ENCODE assay signal across 9 mouse cellular contexts in genomic region chr14:34574068-34574467, GRCm38 (mm10). TPM values are rescaled to one million over a fixed set of nuclear protein-coding genes. Genes with fewer than 3 reads are reported as not detected.
DNase-seq lines count a peak whose midpoint lies in the region; ATAC-seq and TF ChIP-seq lines count a peak whose summit lies in the region.
"Had no signal": no experiment of that assay in that cellular context is flagged by ENCODE, and none has a peak within 500 bp of the region (broad histone marks: within the 10 kb centered on the region; RNA-seq: fewer than 3 reads in every experiment).

No protein-coding gene starts in this region.

- 68% methylated on average over 2 of the region's 2 CpGs for WGBS in kidney, embryonic 15.5 days
- WGBS in bone marrow, adult 2 months: 71% methylated on average over 2 of the region's 2 CpGs
- WGBS in heart, embryonic 15.5 days: 35% methylated on average over 2 of the region's 2 CpGs
- 68% methylated on average over 2 of the region's 2 CpGs for WGBS in liver, postnatal 0 days (ENCODE audit: insufficient replicate concordance)

- H3K9ac ChIP-seq in kidney, embryonic 15.5 days: no peak overlapping the region
- peak overlapping the region; percentile 39; the same call in 1 of the 2 replicates for H3K9ac ChIP-seq in heart, embryonic 15.5 days
- no peak overlapping the region for H3K9ac ChIP-seq in liver, postnatal 0 days (replicated peaks)
- H3K9ac ChIP-seq: forebrain, embryonic 12.5 days had no signal

- no peak overlapping the region for H3K4me2 ChIP-seq in kidney, embryonic 15.5 days
- no peak overlapping the region for H3K4me2 ChIP-seq in heart, embryonic 15.5 days
- no peak overlapping the region for H3K4me2 ChIP-seq in liver, postnatal 0 days (ENCODE audit: low read depth, low read length)
- H3K4me2 ChIP-seq: forebrain, embryonic 12.5 days had no signal

- H3K4me3 ChIP-seq in kidney, embryonic 15.5 days (replicated peaks): no peak overlapping the region
- H3K4me3 ChIP-seq in bone marrow, adult 2 months (replicated peaks; ENCODE audit: control insufficient read depth, low read depth, low read length): no peak overlapping the region
- H3K4me3 ChIP-seq in heart, embryonic 15.5 days: no peak overlapping the region
- no peak overlapping the region for H3K4me3 ChIP-seq in liver, postnatal 0 days (ENCODE audit: low read depth, low read length)
- H3K4me3 ChIP-seq: forebrain, embryonic 12.5 days had no signal

- H3K36me3 ChIP-seq in kidney, embryonic 15.5 days: no peaks in the 10 kb centered on the region
- peaks cover 43% of the 10 kb centered on the region for H3K36me3 ChIP-seq in heart, embryonic 15.5 days
- no peaks in the 10 kb centered on the region for H3K36me3 ChIP-seq in liver, postnatal 0 days (replicated peaks; ENCODE audit: insufficient read depth, low read length)
- H3K36me3 ChIP-seq: forebrain, embryonic 12.5 days had no signal

- peaks cover 14% of the 10 kb centered on the region for H3K4me1 ChIP-seq in kidney, embryonic 15.5 days
- H3K4me1 ChIP-seq in bone marrow, adult 2 months (ENCODE audit: control insufficient read depth, insufficient read depth, low read length): no peaks in the 10 kb centered on the region
- peaks cover 91% of the 10 kb centered on the region for H3K4me1 ChIP-seq in heart, embryonic 15.5 days (replicated peaks)
- no peaks in the 10 kb centered on the region for H3K4me1 ChIP-seq in liver, postnatal 0 days (ENCODE audit: insufficient read depth)

- TF ChIP-seq EP300 in liver, postnatal 0 days (IDR thresholded peaks at IDR 0.05; ENCODE audit: low read depth): no peak

- no peak for TF ChIP-seq POLR2A in bone marrow, adult 2 months (IDR thresholded peaks at IDR 0.05; ENCODE audit: borderline replicate concordance, control insufficient read depth, low read depth, low read length)

- DNase-seq in kidney, adult 11 months: peak; percentile 39
- DNase-seq in liver, postnatal 0 days: no peak
- no peak for DNase-seq in spleen, postnatal 36 days (ENCODE audit: low spot score in 2 of 2)
- DNase-seq in cerebellum, adult 9-10 months: no peak
- no peak for DNase-seq in cerebellum, adult 11-12 months

- no peaks in the 10 kb centered on the region for H3K9me3 ChIP-seq in kidney, embryonic 15.5 days (replicated peaks)
- no peaks in the 10 kb centered on the region for H3K9me3 ChIP-seq in heart, embryonic 15.5 days (replicated peaks)
- H3K9me3 ChIP-seq in liver, postnatal 0 days (ENCODE audit: low read length): no peaks in the 10 kb centered on the region
- H3K9me3 ChIP-seq: forebrain, embryonic 12.5 days had no signal

- peak; percentile 7; the same call in 1 of the 2 replicates for TF ChIP-seq CTCF in bone marrow, adult 2 months (IDR thresholded peaks at IDR 0.05; ENCODE audit: control insufficient read depth, insufficient read depth, low read length)
- TF ChIP-seq CTCF in liver, postnatal 0 days (IDR thresholded peaks at IDR 0.05; ENCODE audit: low read depth): 0 out of 2 replicates have a peak, but pooled peaks have one; percentile 37

- no peak for ATAC-seq in kidney, embryonic 15.5 days (replicated peaks; ENCODE audit: low FRiP score)
- peak; percentile 82 for ATAC-seq in heart, embryonic 15.5 days (replicated peaks; ENCODE audit: insufficient number of reproducible peaks, insufficient read depth, low FRiP score, low read depth)
- ATAC-seq in liver, postnatal 0 days: no peak

- no peak overlapping the region for H3K27ac ChIP-seq in kidney, embryonic 15.5 days
- H3K27ac ChIP-seq in bone marrow, adult 2 months (ENCODE audit: control insufficient read depth, insufficient read depth, low read depth, low read length, poor library complexity): no peak overlapping the region
- H3K27ac ChIP-seq in heart, embryonic 15.5 days: peak overlapping the region; percentile 93
- no peak overlapping the region for H3K27ac ChIP-seq in liver, postnatal 0 days (ENCODE audit: low read depth)
- H3K27ac ChIP-seq: forebrain, embryonic 12.5 days had no signal

- H3K27me3 ChIP-seq in kidney, embryonic 15.5 days: 0 out of 2 replicates have a peak, but pooled peaks cover 7% of the 10 kb centered on the region
- H3K27me3 ChIP-seq in heart, embryonic 15.5 days: no peaks in the 10 kb centered on the region
- H3K27me3 ChIP-seq in liver, postnatal 0 days (ENCODE audit: insufficient read depth, low read length): no peaks in the 10 kb centered on the region

RNA-seq across cellular contexts. Expression of gene Ldb3, which starts 14.4 kb away (rescaled TPM):
- polyA plus RNA-seq in kidney, embryonic 15.5 days (2015; fragmentation: Nextera tagmentation; extraction: Ambion mirVana): 3.7 and 7.1 TPM in 2 replicates
- polyA plus RNA-seq in bone marrow, adult 2 months (2011; ENCODE audit: insufficient read depth, insufficient read length, low replicate concordance, missing spikeins): 0.40 and 1.1 TPM in 2 replicates
- 300 and 308 TPM in 2 replicates for polyA plus RNA-seq in heart, embryonic 15.5 days (2015; fragmentation: Nextera tagmentation; extraction: Ambion mirVana)
- polyA plus RNA-seq in liver, postnatal 0 days (2015; fragmentation: Nextera tagmentation; extraction: Ambion mirVana): 0.26 and 3.2 TPM in 2 replicates

RNA-seq across cellular contexts. Expression of gene Opn4, which starts 25.9 kb away (rescaled TPM):
- polyA plus RNA-seq in kidney, embryonic 15.5 days (2015; fragmentation: Nextera tagmentation; extraction: Ambion mirVana): 0.45 and 0.55 TPM in 2 replicates
- not detected in 2 replicates for polyA plus RNA-seq in bone marrow, adult 2 months (2011; ENCODE audit: insufficient read depth, insufficient read length, low replicate concordance, missing spikeins)
- polyA plus RNA-seq in heart, embryonic 15.5 days (2015; fragmentation: Nextera tagmentation; extraction: Ambion mirVana): 5.0 and 5.6 TPM in 2 replicates
- not detected in 2 replicates for polyA plus RNA-seq in liver, postnatal 0 days (2015; fragmentation: Nextera tagmentation; extraction: Ambion mirVana)

RNA-seq across cellular contexts. Expression of gene 9230112D13Rik, which starts 51.5 kb away (rescaled TPM):
- not detected in 2 replicates for polyA plus RNA-seq in kidney, embryonic 15.5 days (2015; fragmentation: Nextera tagmentation; extraction: Ambion mirVana)
- polyA plus RNA-seq in bone marrow, adult 2 months (2011; ENCODE audit: insufficient read depth, insufficient read length, low replicate concordance, missing spikeins): not detected in 2 replicates
- not detected in 2 replicates for polyA plus RNA-seq in heart, embryonic 15.5 days (2015; fragmentation: Nextera tagmentation; extraction: Ambion mirVana)
- not detected in 2 replicates for polyA plus RNA-seq in liver, postnatal 0 days (2015; fragmentation: Nextera tagmentation; extraction: Ambion mirVana)
- polyA plus RNA-seq: forebrain, embryonic 12.5 days had no signal

Comparison
In these comparisons a context has a peak if more than half of its experiments do, and no peak if none do; other contexts are left out.
1. RNA of gene Ldb3, which starts 14.4 kb away (polyA plus RNA-seq): 300 to 308 TPM in heart, embryonic 15.5 days; 3.7 to 7.1 TPM in kidney, embryonic 15.5 days, 0.40 to 1.1 TPM in bone marrow, adult 2 months and 0.26 to 3.2 TPM in liver, postnatal 0 days; every median in the first group is over 10 times any median in the second.